11 mouse cellular contexts compared by ENCODE assay signal in the genomic region with DNA sequence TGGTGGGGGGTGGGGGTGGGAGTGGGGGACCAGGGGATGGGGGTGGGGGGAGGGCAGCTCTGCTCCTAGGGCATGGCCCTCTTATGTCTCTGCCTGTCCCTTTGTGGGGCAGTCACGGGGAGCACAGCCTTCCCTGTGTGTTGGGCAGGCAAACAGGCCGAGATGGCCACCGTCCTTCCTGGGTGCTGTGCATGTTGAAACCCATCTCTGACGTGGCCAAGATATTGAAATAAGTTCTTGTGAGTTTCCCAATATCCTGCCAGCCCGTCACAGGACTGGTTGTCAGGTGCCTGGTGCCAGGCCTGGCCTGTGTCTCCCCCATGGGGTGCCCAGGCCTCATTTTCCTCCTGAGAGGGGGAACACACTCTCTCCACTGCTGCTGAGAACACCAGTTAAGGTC. TPM values are rescaled to one million over a fixed set of nuclear protein-coding genes. Genes with fewer than 3 reads are reported as not detected.
A peak's percentile ranks its signal among the peaks of the same experiment; 100 is the strongest.
DNase-seq lines count a peak whose midpoint lies in the region; ATAC-seq and TF ChIP-seq lines count a peak whose summit lies in the region.
"Had no signal": no experiment of that assay in that cellular context is flagged by ENCODE, and none has a peak within 500 bp of the region (broad histone marks: within the 10 kb centered on the region; RNA-seq: fewer than 3 reads in every experiment).

No protein-coding gene starts in this region.

- H3K27ac ChIP-seq in stomach, postnatal 0 days (replicated peaks): peak overlapping the region; percentile 56; the same call in 1 of the 2 replicates
- H3K27ac ChIP-seq in cerebellum, adult 2 months (ENCODE audit: insufficient read depth, low read length): no peak overlapping the region; the same call in 1 of the 2 replicates
- H3K27ac ChIP-seq: hindbrain, embryonic 13.5 days had no signal

- TF ChIP-seq POLR2A in cerebellum, adult 2 months (IDR thresholded peaks at IDR 0.05; ENCODE audit: borderline replicate concordance, insufficient read depth, low read length): no peak

- no peaks in the 10 kb centered on the region for H3K27me3 ChIP-seq in stomach, postnatal 0 days (ENCODE audit: control insufficient read depth, insufficient read depth, low read length)
- H3K27me3 ChIP-seq in cerebellum, adult 2 months (ENCODE audit: control insufficient read depth, insufficient read depth, low read length): no peaks in the 10 kb centered on the region
- H3K27me3 ChIP-seq: hindbrain, embryonic 13.5 days had no signal

- H3K4me1 ChIP-seq in stomach, postnatal 0 days (replicated peaks; ENCODE audit: control insufficient read depth, insufficient read depth): peaks cover 32% of the 10 kb centered on the region
- H3K4me1 ChIP-seq in cerebellum, adult 2 months (ENCODE audit: control insufficient read depth, insufficient read depth, low read length): peaks cover 22% of the 10 kb centered on the region

- no peaks in the 10 kb centered on the region for H3K9me3 ChIP-seq in stomach, postnatal 0 days (ENCODE audit: control insufficient read depth, low read length)
- H3K9me3 ChIP-seq: hindbrain, embryonic 13.5 days had no signal

- TF ChIP-seq CTCF in stomach, postnatal 0 days (IDR thresholded peaks at IDR 0.05; ENCODE audit: low read depth): no peak
- TF ChIP-seq CTCF in cerebellum, adult 2 months (IDR thresholded peaks at IDR 0.05; ENCODE audit: borderline replicate concordance, insufficient read depth, low read depth, low read length): no peak

- H3K4me2 ChIP-seq in stomach, postnatal 0 days (replicated peaks; ENCODE audit: low read depth): no peak overlapping the region
- H3K4me2 ChIP-seq: hindbrain, embryonic 13.5 days had no signal

- TF ChIP-seq EP300 in stomach, postnatal 0 days (optimal IDR thresholded peaks at IDR 0.05): no peak

- ATAC-seq in granulocyte monocyte progenitor cell, adult 5-6 weeks (replicated peaks; ENCODE audit: poor library complexity, severe bottlenecking): peak; percentile 68
- ATAC-seq in stomach, postnatal 0 days (ENCODE audit: low FRiP score, low TSS enrichment): no peak

- peak; percentile 74 for DNase-seq in urinary bladder, postnatal 14 days (ENCODE audit: low spot score)
- DNase-seq in urinary bladder, postnatal 4 days (ENCODE audit: low spot score in 2 of 2): no peak
- peak; percentile 64 for DNase-seq in lung, postnatal 10 days
- DNase-seq in stomach, postnatal 0 days (ENCODE audit: low spot score): no peak
- no peak for DNase-seq in cerebellum, adult 2 months
- no peak for DNase-seq in cerebellum, postnatal 25 days
- DNase-seq: kidney, adult 8-10 months; thymus, postnatal 25 days had no signal

- WGBS in stomach, postnatal 0 days: 59% methylated on average over 5 of the region's 5 CpGs
- WGBS in cerebellum, adult 2 months: 77% methylated on average over 5 of the region's 5 CpGs

- H3K4me3 ChIP-seq in stomach, postnatal 0 days (ENCODE audit: low read depth, low read length): no peak overlapping the region
- H3K4me3 ChIP-seq in cerebellum, adult 2 months (replicated peaks; ENCODE audit: insufficient read depth, low read depth, low read length): no peak overlapping the region
- H3K4me3 ChIP-seq: erythroblast, embryonic 14.5 days; hindbrain, embryonic 13.5 days had no signal

- no peaks in the 10 kb centered on the region for H3K36me3 ChIP-seq in stomach, postnatal 0 days (ENCODE audit: control insufficient read depth, insufficient read depth, low read length)
- H3K36me3 ChIP-seq: hindbrain, embryonic 13.5 days had no signal

- H3K9ac ChIP-seq in stomach, postnatal 0 days (ENCODE audit: low read length): no peak overlapping the region
- H3K9ac ChIP-seq: hindbrain, embryonic 13.5 days had no signal

RNA-seq across cellular contexts. Expression of gene Rxra, which starts 37.9 kb away (rescaled TPM):
- total RNA-seq in granulocyte monocyte progenitor cell, adult 5-6 weeks (2014; fragmentation: Nextera tagmentation): 1.8 and 3.2 TPM in 2 replicates
- 0.77 and 1.4 TPM in 2 replicates for total RNA-seq in granulocyte monocyte progenitor cell, adult 5-6 weeks (2017)
- 8.7 and 10.5 TPM in 2 replicates for polyA plus RNA-seq in stomach, postnatal 0 days (2015; fragmentation: Nextera tagmentation; extraction: Ambion mirVana)
- polyA plus RNA-seq in cerebellum, adult 2 months (2012; rRNA removed): 14.9 and 17.5 TPM in 2 replicates

Comparison
In these comparisons a context has a peak if more than half of its experiments do, and no peak if none do; other contexts are left out.
1. DNase-seq: peak in urinary bladder, postnatal 14 days (single experiment) and lung, postnatal 10 days (single experiment); none in urinary bladder, postnatal 4 days (0 of 2), stomach, postnatal 0 days (single experiment), cerebellum, adult 2 months (0 of 2) and cerebellum, postnatal 25 days (0 of 2).